Mouse (Mus musculus): ENCODE measurements around the gene Polr2j. TPM values are rescaled to one million over a fixed set of nuclear protein-coding genes. Genes with fewer than 3 reads are reported as not detected.
"Not testable (repeated sequence)": the region's sequence is repeated elsewhere in the genome, so short reads cannot be mapped to it uniquely, and the experiment has no call there.

Gene Polr2j
- polyA plus RNA-seq, 1 experiment from 2014 or later, result 236 TPM

DNA sequence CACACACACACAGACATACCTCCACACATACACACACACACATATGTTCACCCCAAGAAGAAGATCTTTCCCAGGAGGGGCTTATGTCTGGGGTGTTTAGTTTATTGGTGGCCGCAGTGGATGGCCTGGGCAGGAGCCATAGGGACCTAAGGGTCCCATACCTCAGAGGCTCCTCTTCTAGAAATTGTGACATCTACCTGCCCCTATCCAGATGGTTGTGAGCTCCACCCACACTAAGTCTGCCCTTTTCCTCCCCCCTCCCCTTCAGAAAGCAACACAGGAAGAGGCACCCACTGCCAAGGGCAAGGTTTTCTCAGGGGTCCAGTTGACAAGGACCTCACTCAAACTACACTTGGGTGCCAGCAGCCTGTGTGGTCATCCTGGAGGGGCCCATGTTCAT lies 30.5 kb downstream of the Polr2j start:
- no peak overlapping the region for H3K9ac ChIP-seq (ENCODE audit: low read length)
- ATAC-seq (ENCODE audit: insufficient read depth, low FRiP score, low TSS enrichment) (no peak), DNase-seq (ENCODE audit: low spot score) (no peak)
- no peak overlapping the region for H3K27ac ChIP-seq (ENCODE audit: low read depth, low read length)
- H3K36me3 ChIP-seq (ENCODE audit: control insufficient read depth, insufficient read depth, low read length), result no peaks in the 10 kb centered on the region
- H3K9me3 ChIP-seq (ENCODE audit: control insufficient read depth, low read length), result no peaks in the 10 kb centered on the region
- H3K27me3 ChIP-seq (ENCODE audit: control insufficient read depth, insufficient read depth, low read length), result no peaks in the 10 kb centered on the region
- no peak overlapping the region for H3K4me2 ChIP-seq (ENCODE audit: low read depth)
- no peaks in the 10 kb centered on the region for H3K4me1 ChIP-seq (ENCODE audit: control insufficient read depth, insufficient read depth, low read length)
- no peak overlapping the region for H3K4me3 ChIP-seq (ENCODE audit: low read depth, low read length)
- WGBS, result 87% methylated on average over 1 of the region's 1 CpGs

DNA sequence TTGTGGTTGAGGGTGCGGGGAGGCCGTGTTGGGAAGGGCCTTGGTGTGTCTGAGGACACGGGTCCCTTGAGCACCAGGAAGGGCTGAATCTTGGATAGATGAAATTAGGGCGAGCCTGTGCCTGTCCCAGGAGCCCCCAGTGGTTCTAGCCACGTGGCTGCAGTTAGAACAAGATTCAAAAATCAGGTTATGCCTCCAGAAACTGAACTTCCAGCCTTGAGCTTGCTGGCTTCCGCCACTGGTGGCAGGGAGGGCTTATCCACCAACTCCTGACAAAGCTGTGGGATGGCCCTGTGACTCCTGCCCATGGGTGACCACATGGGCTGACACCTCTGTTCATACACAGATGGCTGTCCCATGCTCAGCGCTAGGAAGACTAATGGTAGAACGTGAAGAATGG lies 31.3 kb downstream of the Polr2j start:
- WGBS, result 76% methylated on average over 8 of the region's 8 CpGs
- Histone ChIP-seq H3K27me3 (ENCODE audit: control insufficient read depth, insufficient read depth, low read length) (no peaks in the 10 kb centered on the region), H3K4me1 (ENCODE audit: control insufficient read depth, insufficient read depth, low read length) (no peaks in the 10 kb centered on the region), H3K4me2 (ENCODE audit: low read depth) (no peak overlapping the region), H3K36me3 (ENCODE audit: control insufficient read depth, insufficient read depth, low read length) (no peaks in the 10 kb centered on the region), H3K27ac (ENCODE audit: low read depth, low read length) (no peak overlapping the region), H3K9me3 (ENCODE audit: control insufficient read depth, low read length) (no peaks in the 10 kb centered on the region), H3K4me3 (ENCODE audit: low read depth, low read length) (no peak overlapping the region), H3K9ac (ENCODE audit: low read length) (no peak overlapping the region)
- no peak for ATAC-seq (ENCODE audit: insufficient read depth, low FRiP score, low TSS enrichment)
- no peak for DNase-seq (ENCODE audit: low spot score)

DNA sequence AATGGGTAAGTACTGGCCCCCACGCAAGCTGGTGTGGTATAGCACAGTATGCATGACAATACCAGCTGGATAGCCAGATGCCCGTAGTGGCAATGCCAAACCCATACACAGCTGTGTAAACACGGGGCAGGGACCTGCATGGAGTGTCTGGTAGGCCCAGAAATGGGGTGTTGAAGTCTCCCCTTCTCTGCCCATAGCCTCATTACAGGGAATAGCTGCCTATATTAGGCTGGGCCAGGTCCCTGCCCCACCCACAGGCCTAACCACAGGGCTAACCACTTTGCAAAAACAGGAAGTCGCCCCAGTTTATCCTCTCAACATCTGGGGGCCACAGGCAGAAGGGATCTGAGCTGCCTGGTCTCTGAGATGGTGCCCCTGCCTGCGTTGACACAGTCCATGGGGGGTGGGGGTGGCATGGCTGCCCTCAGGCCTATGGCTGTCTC lies 32.7 kb downstream of the Polr2j start:
- H3K36me3 ChIP-seq (ENCODE audit: control insufficient read depth, insufficient read depth, low read length); H3K4me1 ChIP-seq (ENCODE audit: control insufficient read depth, insufficient read depth, low read length); H3K27me3 ChIP-seq (ENCODE audit: control insufficient read depth, insufficient read depth, low read length); H3K9ac ChIP-seq (ENCODE audit: low read length); H3K4me2 ChIP-seq (ENCODE audit: low read depth); H3K27ac ChIP-seq (ENCODE audit: low read depth, low read length); H3K4me3 ChIP-seq (ENCODE audit: low read depth, low read length); DNase-seq (ENCODE audit: low spot score); H3K9me3 ChIP-seq (ENCODE audit: control insufficient read depth, low read length); ATAC-seq (ENCODE audit: insufficient read depth, low FRiP score, low TSS enrichment): not testable (repeated sequence)
- 69% methylated on average over 5 of the region's 5 CpGs for WGBS

DNA sequence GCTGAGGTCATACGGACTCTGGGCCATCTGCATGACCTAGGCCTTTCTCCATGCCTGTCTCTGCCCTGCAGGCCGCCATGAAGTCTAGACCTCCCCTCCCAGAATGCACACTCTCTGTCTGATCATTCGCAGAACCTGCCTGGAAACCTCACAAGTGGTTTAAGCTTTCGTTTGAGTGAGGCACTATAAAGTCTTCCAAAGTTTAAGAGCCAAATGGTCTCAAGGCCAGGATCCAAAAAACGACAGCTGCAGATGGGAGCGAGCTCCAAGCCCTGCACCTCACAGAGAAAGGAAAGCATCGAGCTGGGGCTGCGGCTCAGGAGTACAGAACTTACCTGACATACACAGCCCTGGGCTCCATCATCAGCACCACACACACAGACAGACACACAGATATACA lies 35.9 kb downstream of the Polr2j start:
- H3K36me3 ChIP-seq (ENCODE audit: control insufficient read depth, insufficient read depth, low read length), result no peaks in the 10 kb centered on the region
- DNase-seq (ENCODE audit: low spot score), result no peak
- WGBS, result 86% methylated on average over 8 of the region's 8 CpGs
- no peak for ATAC-seq (ENCODE audit: insufficient read depth, low FRiP score, low TSS enrichment)
- no peak overlapping the region for H3K4me3 ChIP-seq (ENCODE audit: low read depth, low read length)
- no peaks in the 10 kb centered on the region for H3K9me3 ChIP-seq (ENCODE audit: control insufficient read depth, low read length)
- H3K9ac ChIP-seq (ENCODE audit: low read length), result no peak overlapping the region
- H3K27me3 ChIP-seq (ENCODE audit: control insufficient read depth, insufficient read depth, low read length), result no peaks in the 10 kb centered on the region
- H3K4me1 ChIP-seq (ENCODE audit: control insufficient read depth, insufficient read depth, low read length), result no peaks in the 10 kb centered on the region
- no peak overlapping the region for H3K4me2 ChIP-seq (ENCODE audit: low read depth)
- no peak overlapping the region for H3K27ac ChIP-seq (ENCODE audit: low read depth, low read length)

DNA sequence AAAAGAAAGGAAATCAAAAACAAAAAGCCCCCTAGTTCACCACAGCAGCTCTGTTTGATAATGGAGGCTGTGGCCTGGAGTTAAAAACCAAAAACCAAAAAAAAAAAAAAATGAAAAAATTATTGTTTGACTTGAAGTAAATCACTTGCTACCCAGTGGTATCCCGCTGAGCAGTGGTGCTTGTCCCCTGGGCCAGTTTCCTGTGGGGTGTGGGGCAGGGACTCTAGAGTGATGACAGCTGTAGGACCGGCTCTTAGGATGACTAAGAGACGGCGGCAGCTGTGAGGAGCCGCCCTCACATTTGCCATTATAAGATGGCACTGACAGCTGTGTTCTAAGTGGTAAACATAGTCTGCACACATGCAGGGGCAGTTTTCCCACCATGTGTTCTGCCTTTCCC lies 39.0 kb downstream of the Polr2j start:
- 88% methylated on average over 5 of the region's 5 CpGs for WGBS
- no peaks in the 10 kb centered on the region for H3K4me1 ChIP-seq (ENCODE audit: control insufficient read depth, insufficient read depth, low read length)
- H3K4me2 ChIP-seq (ENCODE audit: low read depth), result no peak overlapping the region
- DNase-seq (ENCODE audit: low spot score) (no peak), ATAC-seq (ENCODE audit: insufficient read depth, low FRiP score, low TSS enrichment) (no peak)
- no peaks in the 10 kb centered on the region for H3K9me3 ChIP-seq (ENCODE audit: control insufficient read depth, low read length)
- no peak overlapping the region for H3K9ac ChIP-seq (ENCODE audit: low read length)
- H3K36me3 ChIP-seq (ENCODE audit: control insufficient read depth, insufficient read depth, low read length), result no peaks in the 10 kb centered on the region
- H3K27ac ChIP-seq (ENCODE audit: low read depth, low read length), result no peak overlapping the region
- H3K27me3 ChIP-seq (ENCODE audit: control insufficient read depth, insufficient read depth, low read length), result no peaks in the 10 kb centered on the region
- H3K4me3 ChIP-seq (ENCODE audit: low read depth, low read length), result no peak overlapping the region

DNA sequence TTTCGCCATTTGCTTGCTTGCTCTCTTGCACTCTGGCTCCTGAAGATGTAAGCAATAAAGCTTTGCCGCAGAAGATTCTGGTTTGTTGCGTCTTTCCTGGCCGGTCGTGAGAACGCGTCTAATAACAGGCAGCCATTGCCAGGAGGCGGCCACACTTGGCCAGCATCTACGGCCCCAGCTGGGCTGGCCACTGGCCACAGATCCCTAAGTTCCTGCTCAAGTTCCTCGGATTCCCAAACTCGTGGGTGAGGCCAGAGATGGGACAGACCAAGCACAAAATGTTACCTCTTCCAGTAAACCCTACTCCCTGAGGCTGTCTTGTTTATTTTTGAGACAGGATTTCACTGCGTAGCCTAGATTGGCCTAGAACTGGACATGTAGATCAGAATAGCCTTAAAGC lies 43.7 kb downstream of the Polr2j start:
- H3K4me3 ChIP-seq (ENCODE audit: low read depth, low read length); H3K27ac ChIP-seq (ENCODE audit: low read depth, low read length); H3K27me3 ChIP-seq (ENCODE audit: control insufficient read depth, insufficient read depth, low read length); H3K9me3 ChIP-seq (ENCODE audit: control insufficient read depth, low read length); DNase-seq (ENCODE audit: low spot score); H3K36me3 ChIP-seq (ENCODE audit: control insufficient read depth, insufficient read depth, low read length); H3K4me2 ChIP-seq (ENCODE audit: low read depth); H3K9ac ChIP-seq (ENCODE audit: low read length); H3K4me1 ChIP-seq (ENCODE audit: control insufficient read depth, insufficient read depth, low read length); ATAC-seq (ENCODE audit: insufficient read depth, low FRiP score, low TSS enrichment): not testable (repeated sequence)
- 87% methylated on average over 11 of the region's 12 CpGs for WGBS

DNA sequence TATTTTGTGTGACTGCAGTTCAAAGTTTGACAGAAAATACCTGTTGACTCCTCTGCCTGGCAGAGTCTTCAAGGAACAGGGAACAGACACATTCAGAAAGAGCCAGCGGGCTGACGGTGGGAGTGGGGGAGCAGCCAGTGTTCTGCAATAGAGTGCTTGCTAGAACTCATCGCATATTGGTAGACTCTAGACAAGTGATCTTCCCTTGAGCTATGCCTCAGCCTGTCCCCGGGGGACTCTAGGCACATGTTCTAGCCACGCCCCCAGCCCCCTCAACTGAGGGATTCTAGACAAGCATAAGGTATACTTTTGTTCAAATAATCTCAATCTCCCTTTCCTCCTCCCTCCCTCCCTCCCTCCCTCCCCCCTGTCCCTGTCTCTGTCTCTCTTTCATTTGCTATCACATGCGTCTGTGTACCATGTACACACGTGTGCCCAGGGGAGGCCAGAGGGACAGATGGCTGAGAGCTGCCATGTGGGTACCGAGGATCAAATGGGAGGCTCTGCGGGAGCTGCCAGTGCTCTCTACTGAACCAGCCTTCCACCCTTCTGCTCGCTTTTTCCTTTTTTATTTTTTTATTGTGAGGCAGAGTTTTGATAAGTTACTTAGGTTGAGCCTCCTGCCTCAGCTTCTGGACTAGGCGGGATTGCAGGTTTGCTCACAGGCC lies 47.5 kb downstream of the Polr2j start:
- no peaks in the 10 kb centered on the region for H3K4me1 ChIP-seq (ENCODE audit: control insufficient read depth, insufficient read depth, low read length)
- no peak overlapping the region for H3K4me3 ChIP-seq (ENCODE audit: low read depth, low read length)
- no peak for ATAC-seq (ENCODE audit: insufficient read depth, low FRiP score, low TSS enrichment)
- no peak overlapping the region for H3K9ac ChIP-seq (ENCODE audit: low read length)
- no peak overlapping the region for H3K4me2 ChIP-seq (ENCODE audit: low read depth)
- DNase-seq (ENCODE audit: low spot score), result no peak
- H3K9me3 ChIP-seq (ENCODE audit: control insufficient read depth, low read length), result no peaks in the 10 kb centered on the region
- 79% methylated on average over 11 of the region's 11 CpGs for whole genome bisulfite sequencing
- no peaks in the 10 kb centered on the region for H3K27me3 ChIP-seq (ENCODE audit: control insufficient read depth, insufficient read depth, low read length)
- H3K27ac ChIP-seq (ENCODE audit: low read depth, low read length), result no peak overlapping the region
- no peaks in the 10 kb centered on the region for H3K36me3 ChIP-seq (ENCODE audit: control insufficient read depth, insufficient read depth, low read length)

DNA sequence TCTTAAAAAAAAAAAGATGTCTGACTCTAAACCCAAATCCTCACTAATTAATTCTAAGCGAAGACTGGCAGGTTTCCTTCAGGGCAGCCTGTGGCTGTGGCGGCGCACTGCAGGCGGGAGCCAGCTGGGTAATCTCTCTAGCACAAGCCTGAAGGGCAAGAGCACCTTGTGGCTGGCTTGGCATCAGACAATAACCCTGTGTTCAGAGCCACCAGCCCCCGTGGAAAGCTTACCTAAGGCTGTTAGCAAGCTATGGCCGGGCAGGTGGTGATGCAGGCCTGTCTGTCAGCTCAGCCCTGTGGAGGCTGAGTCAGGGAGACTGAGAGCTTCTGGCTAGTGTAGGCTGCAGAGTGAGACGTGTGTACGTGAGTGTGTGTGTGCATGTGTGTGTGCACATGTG lies 48.8 kb downstream of the Polr2j start:
- Histone ChIP-seq H3K4me3 (ENCODE audit: low read depth, low read length) (no peak overlapping the region), H3K27me3 (ENCODE audit: control insufficient read depth, insufficient read depth, low read length) (no peaks in the 10 kb centered on the region), H3K27ac (ENCODE audit: low read depth, low read length) (no peak overlapping the region), H3K36me3 (ENCODE audit: control insufficient read depth, insufficient read depth, low read length) (no peaks in the 10 kb centered on the region), H3K4me2 (ENCODE audit: low read depth) (no peak overlapping the region), H3K9me3 (ENCODE audit: control insufficient read depth, low read length) (no peaks in the 10 kb centered on the region), H3K4me1 (ENCODE audit: control insufficient read depth, insufficient read depth, low read length) (no peaks in the 10 kb centered on the region), H3K9ac (ENCODE audit: low read length) (no peak overlapping the region)
- ATAC-seq (ENCODE audit: insufficient read depth, low FRiP score, low TSS enrichment) (no peak), DNase-seq (ENCODE audit: low spot score) (no peak)
- WGBS, result 81% methylated on average over 8 of the region's 8 CpGs

DNA sequence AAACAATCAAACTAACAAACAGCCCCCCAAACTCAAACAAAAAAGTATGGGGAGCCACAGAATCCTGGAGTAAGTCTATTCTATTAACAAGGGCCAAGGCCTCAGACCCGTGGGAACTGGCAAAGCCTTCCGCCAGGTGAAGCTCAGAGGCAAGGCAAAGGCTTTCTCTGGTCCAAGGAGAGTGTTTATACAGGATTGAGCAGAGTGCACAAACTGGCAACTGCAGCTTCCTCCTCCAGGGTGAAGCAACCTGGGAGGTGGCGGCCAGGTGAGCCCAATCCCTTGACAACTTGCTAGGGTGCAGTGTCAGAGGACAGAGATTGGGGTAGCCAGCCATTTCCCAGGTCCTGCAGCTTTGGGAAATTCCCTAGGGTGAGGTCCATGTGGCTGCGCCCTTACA lies 50.9 kb downstream of the Polr2j start:
- no peaks in the 10 kb centered on the region for H3K9me3 ChIP-seq (ENCODE audit: control insufficient read depth, low read length)
- DNase-seq (ENCODE audit: low spot score) (no peak), ATAC-seq (ENCODE audit: insufficient read depth, low FRiP score, low TSS enrichment) (no peak)
- no peak overlapping the region for H3K4me2 ChIP-seq (ENCODE audit: low read depth)
- no peaks in the 10 kb centered on the region for H3K36me3 ChIP-seq (ENCODE audit: control insufficient read depth, insufficient read depth, low read length)
- no peaks in the 10 kb centered on the region for H3K27me3 ChIP-seq (ENCODE audit: control insufficient read depth, insufficient read depth, low read length)
- WGBS, result 85% methylated on average over 4 of the region's 4 CpGs
- H3K4me3 ChIP-seq (ENCODE audit: low read depth, low read length), result no peak overlapping the region
- peaks cover 8% of the 10 kb centered on the region; the same call in 1 of the 2 replicates for H3K4me1 ChIP-seq (ENCODE audit: control insufficient read depth, insufficient read depth, low read length)
- H3K27ac ChIP-seq (ENCODE audit: low read depth, low read length), result no peak overlapping the region
- H3K9ac ChIP-seq (ENCODE audit: low read length), result no peak overlapping the region

Data from neural tube, embryonic 11.5 days (tissue).